Mouse (Mus musculus) brain, adult 10 weeks (tissue): ENCODE data around the gene Gm10600. TPM values are rescaled to one million over a fixed set of nuclear protein-coding genes. Genes with fewer than 3 reads are reported as not detected.

Experiments
- polyA plus RNA-seq: library from polyadenylated mRNA; stranded (reverse); fragments of 350-450 nt; fragmentation: Illumina TruSeq; extraction: RNeasy Lipid Tissue Mini Kit (QIAGEN cat#74804); gene quantifications from one replicate; pipeline ENCODE4 v1.2.3, GENCODE M21; 2015; ENCODE audit warnings: low read depth, low replicate concordance

The Gm10600 gene
- polyA plus RNA-seq = 7.0 TPM

DNA sequence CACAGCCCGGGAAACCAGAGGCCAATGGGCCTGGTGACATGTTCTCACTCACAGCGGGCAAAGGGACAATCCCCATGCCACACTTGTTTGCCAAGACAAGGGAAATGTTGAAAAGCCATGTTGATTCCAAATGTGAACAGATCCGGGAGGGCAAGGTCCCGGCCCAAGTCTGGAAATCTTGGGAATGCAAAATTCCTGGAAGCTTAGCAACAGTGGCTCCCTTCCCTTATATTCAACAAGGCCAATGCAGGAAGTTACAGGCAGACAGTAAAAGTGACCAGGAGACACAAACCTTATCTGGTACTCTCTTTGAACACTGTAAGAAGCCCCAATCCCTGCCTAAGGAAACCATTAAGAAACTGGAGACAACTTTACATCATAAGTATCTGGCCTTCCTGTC, at the start of gene Gm10600:
TSS of gene Gm10600 (plus strand) at position 301 of the 400 bp plus-strand sequence.

DNA sequence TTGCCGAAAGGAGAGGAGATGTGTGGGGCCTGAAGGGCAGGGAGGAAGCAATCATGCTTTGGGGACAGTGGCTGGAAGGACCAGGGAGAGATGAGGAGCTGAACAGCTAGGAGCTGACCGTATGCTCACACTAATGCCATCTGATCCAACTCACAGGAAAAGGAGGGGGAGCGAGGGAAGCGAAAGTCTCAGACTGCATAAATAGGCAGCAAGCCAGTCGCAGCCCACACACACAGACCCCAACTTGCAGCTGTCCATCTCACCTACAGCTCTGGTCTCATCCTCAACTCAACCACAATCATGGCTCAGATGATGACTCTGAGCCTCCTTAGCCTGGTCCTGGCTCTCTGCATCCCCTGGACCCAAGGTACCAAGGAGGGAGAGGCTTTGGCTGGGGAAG, 15.0 kb downstream of the Gm10600 start, which contains the start of gene Ccl21b:
TSS of gene Ccl21b (plus strand) at position 301 of the 400 bp plus-strand sequence.

Other genes starting within 250 kb of the Gm10600 start
- gene Gm21093, start 205.9 kb upstream of the Gm10600 start, polyA plus RNA-seq = 3.2 TPM
- not detected for gene Gm3893, start 149.4 kb upstream of the Gm10600 start, polyA plus RNA-seq
- 34.7 TPM for gene Gm13304, start 125.8 kb upstream of the Gm10600 start, polyA plus RNA-seq
- 55.1 TPM for gene Gm13306, start 87.2 kb upstream of the Gm10600 start, polyA plus RNA-seq
- gene Gm13305, start 72.0 kb upstream of the Gm10600 start, polyA plus RNA-seq = 1.5 TPM
- not detected for gene Ccl21b, start 15.1 kb downstream of the Gm10600 start, polyA plus RNA-seq
- not detected for gene Gm21953, start 53.6 kb downstream of the Gm10600 start, polyA plus RNA-seq
- gene Fam205a3, start 77.7 kb downstream of the Gm10600 start, polyA plus RNA-seq = not detected
- gene Gm21586, start 198.7 kb downstream of the Gm10600 start, polyA plus RNA-seq = not detected
- 1.1 TPM for gene Gm2163, start 226.1 kb downstream of the Gm10600 start, polyA plus RNA-seq